In the genomic region with DNA sequence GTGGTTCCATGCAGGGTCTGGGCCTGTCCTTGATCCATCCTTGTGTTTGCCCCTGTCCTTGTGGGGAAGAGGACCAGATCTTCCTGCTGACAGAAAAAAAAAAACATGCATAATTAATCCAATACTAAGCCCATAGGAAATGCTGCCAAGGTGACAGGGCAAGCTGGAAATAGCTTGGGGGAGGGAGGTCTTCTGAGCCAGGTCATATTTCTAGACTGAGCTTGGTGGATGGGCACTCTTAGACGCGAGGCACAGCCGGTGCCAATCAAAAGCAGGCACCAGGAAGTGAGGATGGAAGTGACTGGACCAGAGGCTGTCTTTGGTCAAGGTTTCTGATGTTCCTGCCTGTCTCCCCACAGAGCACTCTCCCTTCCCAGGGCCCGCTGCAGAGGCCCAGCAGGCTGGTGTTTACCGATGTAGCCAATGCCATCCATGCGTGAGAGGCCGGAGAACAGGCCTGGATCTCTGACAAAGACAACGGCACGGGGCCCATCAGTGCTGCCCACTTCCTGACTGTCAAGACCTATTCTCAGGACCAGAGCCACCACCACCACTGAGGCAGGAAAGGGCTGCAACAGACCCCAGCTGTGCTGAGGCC, we compare ENCODE assay signal across 21 mouse cellular contexts. TPM values are rescaled to one million over a fixed set of nuclear protein-coding genes. Genes with fewer than 3 reads are reported as not detected.
DNase-seq lines count a peak whose midpoint lies in the region; TF ChIP-seq lines count a peak whose summit lies in the region.
"Had no signal": no experiment of that assay in that cellular context is flagged by ENCODE, and none has a peak within 500 bp of the region (broad histone marks: within the 10 kb centered on the region; RNA-seq: fewer than 3 reads in every experiment).

No protein-coding gene starts in this region.

- no peak overlapping the region for H3K4me3 ChIP-seq in left cerebral cortex, adult 2 months
- H3K4me3 ChIP-seq: heart, embryonic 15.5 days; midbrain, embryonic 15.5 days; neural tube, embryonic 12.5 days; stomach, embryonic 15.5 days had no signal

- H3K27ac ChIP-seq in left cerebral cortex, adult 2 months, result no peak overlapping the region
- H3K27ac ChIP-seq: heart, embryonic 15.5 days; midbrain, embryonic 15.5 days; neural tube, embryonic 12.5 days; stomach, embryonic 15.5 days had no signal

- TF ChIP-seq CTCF in left cerebral cortex, adult 2 months (IDR thresholded peaks at IDR 0.05), result no peak

- peak; percentile 52 to 58 for DNase-seq in cerebellum, adult 18-20 months
- DNase-seq in cerebellum, postnatal 4 days (ENCODE audit: low spot score in 2 of 2), result no peak
- DNase-seq in gastrocnemius, postnatal 25 days, result peak; percentile 43
- DNase-seq in gastrocnemius, postnatal 10 days, result no peak
- DNase-seq in left cerebral cortex, postnatal 4 days, result peak; percentile 57
- no peak for DNase-seq in left cerebral cortex, adult 2 months (ENCODE audit: extremely low spot score in 1 of 2, low spot score in 2 of 2)
- peak; percentile 60 for DNase-seq in skeletal muscle tissue, adult 2 months (ENCODE audit: low read depth, low spot score)
- DNase-seq in layer of hippocampus, postnatal 10 days (ENCODE audit: low spot score in 2 of 2), result no peak
- DNase-seq: adrenal gland, postnatal 25 days; forebrain, postnatal 0 days; heart, adult 11 months; kidney, adult 9 months; kidney, postnatal 36 days; lung, postnatal 4 days; thymus, postnatal 25 days had no signal

- intact Hi-C loops in left cerebral cortex, postnatal 4 days (cut with DNase I), result no loop called here
- intact Hi-C loops in left cerebral cortex, adult 2 months (cut with DNase I), result no loop called here

RNA-seq across cellular contexts. Expression of gene 6430571L13Rik, which starts 7.3 kb away (rescaled TPM):
- total RNA-seq in gastrocnemius, postnatal 25 days (2021), result 10 to 100 TPM; 34.1 to 44.0 TPM
- total RNA-seq in gastrocnemius, postnatal 10 days (2021), result 10 to 100 TPM; 29.4 to 54.7 TPM
- total RNA-seq in left cerebral cortex, postnatal 4 days (2021), result 1 to 10 TPM; 5.3 to 5.4 TPM
- 1 to 10 TPM; 4.3 to 4.4 TPM for total RNA-seq in left cerebral cortex, adult 2 months (2021)
- 1 to 10 TPM; 2.5 to 3.2 TPM for total RNA-seq in layer of hippocampus, postnatal 10 days (2021)

RNA-seq across cellular contexts. Expression of gene Hemk1, which starts 9.5 kb away (rescaled TPM):
- 10 to 100 TPM; 12.8 to 15.7 TPM for total RNA-seq in gastrocnemius, postnatal 25 days (2021)
- total RNA-seq in gastrocnemius, postnatal 10 days (2021), result 10 to 100 TPM; 12.8 to 14.4 TPM
- 10 to 100 TPM; 15.9 to 18.1 TPM for total RNA-seq in left cerebral cortex, postnatal 4 days (2021)
- total RNA-seq in left cerebral cortex, adult 2 months (2021), result 10 to 100 TPM; 18.6 to 21.5 TPM
- total RNA-seq in layer of hippocampus, postnatal 10 days (2021), result 10 to 100 TPM; 14.6 to 19.9 TPM

RNA-seq across cellular contexts. Expression of gene Cacna2d2, which starts 51.7 kb away (rescaled TPM):
- under 1 TPM; 0.83 to 0.84 TPM for total RNA-seq in gastrocnemius, postnatal 25 days (2021)
- 1 to 10 TPM; 2.1 to 2.4 TPM for total RNA-seq in gastrocnemius, postnatal 10 days (2021)
- 10 to 100 TPM; 31.9 to 50.0 TPM for total RNA-seq in left cerebral cortex, postnatal 4 days (2021)
- total RNA-seq in left cerebral cortex, adult 2 months (2021), result 10 to 100 TPM; 24.1 to 34.7 TPM
- total RNA-seq in layer of hippocampus, postnatal 10 days (2021), result 10 to 100 TPM; 21.4 to 27.2 TPM
- total RNA-seq: liver, adult 2 months; megakaryocyte-erythroid progenitor cell, adult 5-6 weeks had no signal

RNA-seq across cellular contexts. Expression of gene Cish, which starts 51.9 kb away (rescaled TPM):
- total RNA-seq in gastrocnemius, postnatal 25 days (2021), result 100 to 1,000 TPM in 1 of 2 experiments, 1 to 10 TPM in 1; 2.3 to 100 TPM
- 10 to 100 TPM in 1 of 2 experiments, 1 to 10 TPM in 1; 6.7 to 16.8 TPM for total RNA-seq in gastrocnemius, postnatal 10 days (2021)
- 10 to 100 TPM; 16.4 to 17.5 TPM for total RNA-seq in left cerebral cortex, postnatal 4 days (2021)
- 10 to 100 TPM in 1 of 2 experiments, 1 to 10 TPM in 1; 9.6 to 10.7 TPM for total RNA-seq in left cerebral cortex, adult 2 months (2021)
- 10 to 100 TPM in 1 of 2 experiments, 1 to 10 TPM in 1; 5.9 to 10.0 TPM for total RNA-seq in layer of hippocampus, postnatal 10 days (2021)

RNA-seq across cellular contexts. Expression of gene Mapkapk3, which starts 58.0 kb away (rescaled TPM):
- 10 to 100 TPM; 27.7 to 32.1 TPM for total RNA-seq in gastrocnemius, postnatal 25 days (2021)
- 10 to 100 TPM; 11.0 to 14.4 TPM for total RNA-seq in gastrocnemius, postnatal 10 days (2021)
- 1 to 10 TPM; 3.3 to 4.8 TPM for total RNA-seq in left cerebral cortex, postnatal 4 days (2021)
- total RNA-seq in left cerebral cortex, adult 2 months (2021), result 1 to 10 TPM; 3.4 to 3.5 TPM
- total RNA-seq in layer of hippocampus, postnatal 10 days (2021), result 1 to 10 TPM; 1.7 to 1.8 TPM

Comparison
In these comparisons a context has a peak if more than half of its experiments do, and no peak if none do; other contexts are left out.
1. DNase-seq: peak in cerebellum, adult 18-20 months (2 of 2), gastrocnemius, postnatal 25 days (single experiment), left cerebral cortex, postnatal 4 days (single experiment) and skeletal muscle tissue, adult 2 months (single experiment); none in cerebellum, postnatal 4 days (0 of 2), gastrocnemius, postnatal 10 days (single experiment), left cerebral cortex, adult 2 months (0 of 2) and layer of hippocampus, postnatal 10 days (0 of 2).
2. RNA of gene 6430571L13Rik, which starts 7.3 kb away (total RNA-seq): 29.4 to 54.7 TPM in gastrocnemius, postnatal 10 days and 34.1 to 44.0 TPM in gastrocnemius, postnatal 25 days; 5.3 to 5.4 TPM in left cerebral cortex, postnatal 4 days, 4.3 to 4.4 TPM in left cerebral cortex, adult 2 months and 2.5 to 3.2 TPM in layer of hippocampus, postnatal 10 days; every median in the first group is over 4 times any median in the second.
3. RNA of gene Cacna2d2, which starts 51.7 kb away (total RNA-seq): 31.9 to 50.0 TPM in left cerebral cortex, postnatal 4 days, 24.1 to 34.7 TPM in left cerebral cortex, adult 2 months and 21.4 to 27.2 TPM in layer of hippocampus, postnatal 10 days; 2.1 to 2.4 TPM in gastrocnemius, postnatal 10 days and 0.83 to 0.84 TPM in gastrocnemius, postnatal 25 days; every median in the first group is over 4 times any median in the second.